Mouse (Mus musculus) CD4-positive, CD25-positive, alpha-beta regulatory T cell, adult 2 months (primary cell): ENCODE measurements at regions not wholly inside any gene's neighbourhood (a gene's known extent, or its start where the extent isn't known, plus 50 kb on each side); places are given as distances from the start of the nearest gene placed in this dataset.

Experiments
- DNase-seq: peaks from one replicate; pipeline ENCODE4 v3.0.0-alpha.2; 2012; ENCODE audit warnings: low read depth, low spot score

- DNase-seq, result peak; percentile 40
These were observed 196.4 kb downstream of the Sox4 start for GRCm38 (mm10) chr13:28756915-28757765.

- no peak for DNase-seq
These were observed 199.3 kb downstream of the Sox4 start for GRCm38 (mm10) chr13:28754207-28754606.

- DNase-seq, result no peak
These were observed 202.4 kb downstream of the Sox4 start for GRCm38 (mm10) chr13:28750949-28751692.

GRCm38 (mm10) chr13:28740158-28740670 is 213.3 kb downstream of the Sox4 start:
- no peak for DNase-seq

- DNase-seq, result no peak
These were observed 215.1 kb downstream of the Sox4 start for GRCm38 (mm10) chr13:28738160-28739100.

GRCm38 (mm10) chr13:28732475-28732874 is 221.0 kb downstream of the Sox4 start:
- no peak for DNase-seq

- no peak for DNase-seq
These were observed 221.5 kb downstream of the Sox4 start for GRCm38 (mm10) chr13:28732036-28732435.

- DNase-seq, result no peak
These were observed 223.4 kb downstream of the Sox4 start for GRCm38 (mm10) chr13:28730059-28730580.

GRCm38 (mm10) chr13:28728768-28729167 is 224.7 kb downstream of the Sox4 start:
- no peak for DNase-seq

- peak; percentile 47 for DNase-seq
These were observed 229.2 kb downstream of the Sox4 start for GRCm38 (mm10) chr13:28724300-28724699.

GRCm38 (mm10) chr13:28722074-28722473 is 231.4 kb downstream of the Sox4 start:
- DNase-seq, result no peak

GRCm38 (mm10) chr13:28721548-28721981 is 231.9 kb downstream of the Sox4 start:
- no peak for DNase-seq

GRCm38 (mm10) chr13:28720639-28721239 is 232.8 kb downstream of the Sox4 start:
- peak; percentile 37 for DNase-seq

GRCm38 (mm10) chr13:28720169-28720568 is 233.3 kb downstream of the Sox4 start:
- DNase-seq, result peak; percentile 69

- DNase-seq, result no peak
These were observed 234.6 kb downstream of the Sox4 start for GRCm38 (mm10) chr13:28718868-28719265.

- no peak for DNase-seq
These were observed 235.2 kb downstream of the Sox4 start for GRCm38 (mm10) chr13:28718169-28718867.

- no peak for DNase-seq
These were observed 236.1 kb downstream of the Sox4 start for GRCm38 (mm10) chr13:28717404-28717803.

- no peak for DNase-seq
These were observed 243.5 kb downstream of the Sox4 start for GRCm38 (mm10) chr13:28709966-28710365.

GRCm38 (mm10) chr13:28701309-28701708 is 252.2 kb downstream of the Sox4 start:
- DNase-seq, result no peak

- DNase-seq, result no peak
These were observed 253.4 kb downstream of the Sox4 start for GRCm38 (mm10) chr13:28700081-28700480.
